Mouse (Mus musculus): ENCODE results near the gene Caskin2. TPM values are rescaled to one million over a fixed set of nuclear protein-coding genes. Genes with fewer than 3 reads are reported as not detected.

Caskin2 gene
- polyA plus RNA-seq (2014; fragmentation: Illumina TruSeq; extraction: RNeasy Lipid Tissue Mini Kit (QIAGEN cat#74804); ENCODE audit: insufficient read depth, low read depth, low replicate concordance) = 27.9 TPM

DNA sequence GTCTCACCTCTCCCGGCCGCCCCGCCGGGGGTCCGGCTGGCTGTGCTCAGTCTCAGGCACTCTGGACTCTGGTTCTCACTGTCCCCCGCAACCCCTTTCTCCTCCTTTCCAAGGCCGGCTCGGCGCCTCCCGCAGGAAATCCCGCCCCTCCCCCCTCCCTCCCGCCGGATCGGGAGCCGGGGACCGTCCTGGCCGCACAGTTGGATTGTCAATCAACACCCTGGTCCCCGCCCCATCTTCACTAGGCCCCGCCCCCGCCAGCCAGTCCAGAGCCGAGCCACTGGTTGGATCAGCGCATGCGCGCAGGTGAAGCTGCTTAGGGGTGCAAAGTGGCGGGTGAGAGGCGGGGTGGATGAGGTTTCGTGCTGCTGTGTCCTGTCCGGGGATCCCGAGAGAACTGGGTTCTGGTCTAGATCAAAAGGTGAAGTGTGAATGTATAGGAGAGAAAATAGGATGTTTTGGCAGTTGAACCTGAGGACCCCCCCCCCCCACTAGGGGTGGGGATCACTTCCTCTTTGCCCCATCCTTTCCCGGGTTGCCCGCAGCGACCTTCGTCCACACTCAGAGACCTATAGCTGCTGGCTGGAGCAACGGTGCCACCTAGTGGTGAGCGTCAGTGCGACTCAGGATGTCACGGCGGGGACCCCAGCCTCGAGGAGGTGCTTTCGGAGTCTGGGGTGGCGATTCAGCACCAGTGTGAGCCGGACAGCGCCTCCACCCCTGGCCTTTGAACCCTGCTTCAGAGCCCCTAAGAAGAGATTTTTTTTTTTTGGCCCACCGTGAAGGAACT, at the start of gene Caskin2:
Gene Caskin2 (minus strand): TSS at position 133 of the 790 bp plus-strand sequence.

DNA sequence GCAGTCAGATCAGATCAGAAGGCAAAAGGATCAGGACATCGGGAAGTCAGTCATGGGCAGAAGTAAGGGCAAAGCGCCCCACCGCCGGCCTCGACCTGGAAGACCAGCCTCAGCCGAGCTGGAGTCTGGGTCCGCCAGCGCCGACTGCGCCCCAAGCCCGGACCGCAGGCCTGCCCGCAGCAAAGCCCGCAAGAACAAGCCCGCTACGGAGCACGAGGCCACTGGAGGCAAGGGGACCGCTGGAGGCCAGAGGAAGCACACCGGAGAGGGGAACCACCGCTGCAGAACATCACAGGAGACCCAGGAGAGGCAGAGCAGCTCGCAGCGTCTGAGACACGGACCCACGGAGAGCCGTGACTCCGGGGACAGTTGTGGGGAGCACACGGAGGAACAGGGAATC, 44.9 kb upstream of the Caskin2 start, which contains the start of gene Myo15b:
Gene Myo15b (plus strand): TSS at position 53 of the 400 bp plus-strand sequence.

DNA sequence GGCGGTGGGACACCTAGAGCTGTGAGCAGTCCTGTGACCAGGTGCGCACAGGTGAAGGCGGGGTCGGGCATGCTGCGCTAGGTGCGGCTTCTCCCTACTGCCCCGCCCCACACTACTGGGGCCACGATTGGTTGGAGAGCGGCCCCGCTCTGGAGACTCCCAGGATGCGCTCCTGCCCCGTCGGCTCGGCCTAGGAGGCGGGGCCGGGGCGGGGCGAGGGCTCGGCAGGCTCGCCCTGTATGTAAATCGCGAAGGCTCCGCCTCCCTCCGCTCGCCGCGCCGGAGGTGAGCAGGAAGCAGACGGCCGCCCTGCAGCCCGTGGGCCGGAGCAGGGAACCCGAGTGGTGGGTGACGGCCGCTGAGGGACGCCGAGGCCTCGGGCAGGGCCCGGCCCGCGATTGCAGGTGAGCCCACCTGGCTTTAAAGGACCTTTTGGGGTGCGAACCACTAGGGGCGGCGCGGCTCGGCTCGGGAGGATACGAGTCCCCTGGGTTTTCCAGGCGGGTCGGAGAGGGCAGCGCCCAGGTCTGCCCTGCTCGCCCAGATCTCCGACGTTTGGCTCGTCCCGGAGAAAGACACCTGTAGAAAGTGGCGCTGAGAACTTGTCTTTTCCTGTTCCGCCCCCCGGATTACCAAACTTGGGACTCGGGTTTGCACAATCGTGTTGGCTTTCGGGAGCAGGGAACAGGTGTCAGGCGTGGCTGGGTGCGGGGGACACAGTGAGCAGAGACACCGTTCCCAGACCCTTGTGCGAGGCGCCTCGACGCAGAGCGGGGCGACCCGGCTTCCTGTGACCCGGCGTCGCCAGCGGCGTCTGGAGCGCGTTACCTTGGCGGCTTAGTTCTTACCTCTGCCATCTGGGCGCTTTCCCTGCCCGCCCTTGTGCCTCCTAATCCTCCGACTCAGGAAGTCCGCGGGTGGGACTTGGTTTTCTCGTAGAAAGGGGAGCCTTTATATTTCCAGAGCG, 10.6 kb upstream of the Caskin2 start, which contains the start of gene Llgl2:
Gene Llgl2 (plus strand): TSS at position 276 of the 967 bp plus-strand sequence.

DNA sequence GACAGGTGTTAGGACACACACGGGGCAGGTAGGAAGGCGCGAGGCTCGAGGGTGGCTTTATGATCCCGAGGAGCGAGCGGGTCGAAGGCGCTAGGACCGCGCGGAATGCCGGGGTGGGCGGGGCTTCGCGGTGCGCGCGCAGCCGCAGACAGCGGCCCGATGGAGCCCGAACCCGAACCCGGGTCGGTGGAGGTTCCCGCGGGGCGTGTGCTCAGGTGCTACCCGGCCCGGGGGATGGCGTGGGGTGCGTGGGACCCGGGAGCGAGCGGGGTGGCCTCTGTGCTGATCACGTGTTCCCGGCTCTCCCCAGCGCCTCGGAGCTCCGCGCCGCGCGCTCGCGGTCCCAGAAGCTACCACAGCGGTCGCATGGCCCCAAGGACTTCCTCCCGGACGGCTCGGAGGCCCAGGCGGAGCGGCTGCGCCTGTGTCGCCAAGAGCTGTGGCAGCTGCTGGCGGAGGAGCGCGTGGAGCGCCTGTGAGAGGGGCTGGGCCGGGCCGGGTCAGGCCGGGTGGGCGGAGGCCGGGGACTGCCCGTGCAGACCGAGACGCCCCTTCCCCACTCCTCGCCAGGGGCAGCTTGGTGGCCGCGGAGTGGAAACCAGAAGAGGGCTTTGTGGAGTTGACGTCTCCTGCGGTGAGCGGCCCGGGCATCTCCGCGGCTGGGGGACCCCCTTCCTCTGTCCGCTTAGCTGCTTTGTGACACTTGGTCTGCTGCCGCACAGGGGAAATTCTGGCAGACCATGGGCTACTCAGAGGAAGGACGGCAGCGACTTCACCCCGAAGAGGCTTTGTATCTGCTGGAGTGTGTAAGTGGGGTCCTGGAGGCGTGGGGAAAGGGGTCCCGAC, 1.4 kb upstream of the Caskin2 start, which contains the start of gene Tsen54:
Gene Tsen54 (plus strand): TSS at position 120 of the 846 bp plus-strand sequence.

DNA sequence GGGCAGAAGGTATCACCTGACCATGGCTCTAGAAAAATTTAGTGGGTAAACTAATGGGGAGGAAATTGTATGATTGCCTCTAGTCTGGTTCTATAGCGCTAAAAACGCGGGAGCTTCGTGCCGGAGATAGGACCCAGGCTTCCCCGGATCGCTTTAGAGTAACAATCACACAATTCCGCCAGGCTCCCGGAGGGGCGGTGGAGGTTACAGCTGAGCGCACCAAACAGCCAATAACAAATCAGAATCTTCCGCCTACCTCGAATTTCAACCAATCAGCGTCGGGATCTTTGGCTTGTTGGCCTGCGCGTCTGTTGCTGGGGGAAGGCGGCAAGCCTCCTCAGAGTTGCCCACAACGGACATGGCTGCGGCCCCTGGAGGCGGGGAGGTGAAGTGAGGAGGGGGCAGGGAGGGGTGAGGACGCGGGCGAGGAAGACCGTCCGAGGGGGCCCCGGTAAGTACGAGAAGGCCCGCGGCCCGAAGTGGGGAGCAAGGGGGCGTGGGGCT, 48.3 kb downstream of the Caskin2 start, which contains the start of gene Tmem94:
Gene Tmem94 (plus strand): TSS at position 331 of the 504 bp plus-strand sequence.

Other genes with a start within 250 kb of the Caskin2 start
- 43.6 TPM for gene Nup85, start 249.2 kb downstream of the Caskin2 start, polyA plus RNA-seq (2014; fragmentation: Illumina TruSeq; extraction: RNeasy Lipid Tissue Mini Kit (QIAGEN cat#74804); ENCODE audit: insufficient read depth, low read depth, low replicate concordance)
- gene Mrps7, start 209.7 kb downstream of the Caskin2 start, polyA plus RNA-seq (2014; fragmentation: Illumina TruSeq; extraction: RNeasy Lipid Tissue Mini Kit (QIAGEN cat#74804); ENCODE audit: insufficient read depth, low read depth, low replicate concordance) = 38.3 TPM
- gene Gga3, start 209.6 kb downstream of the Caskin2 start, polyA plus RNA-seq (2014; fragmentation: Illumina TruSeq; extraction: RNeasy Lipid Tissue Mini Kit (QIAGEN cat#74804); ENCODE audit: insufficient read depth, low read depth, low replicate concordance) = 8.4 TPM
- gene Mif4gd, start 200.7 kb downstream of the Caskin2 start, polyA plus RNA-seq (2014; fragmentation: Illumina TruSeq; extraction: RNeasy Lipid Tissue Mini Kit (QIAGEN cat#74804); ENCODE audit: insufficient read depth, low read depth, low replicate concordance) = 52.6 TPM
- 19.5 TPM for gene Slc25a19, start 185.3 kb downstream of the Caskin2 start, polyA plus RNA-seq (2014; fragmentation: Illumina TruSeq; extraction: RNeasy Lipid Tissue Mini Kit (QIAGEN cat#74804); ENCODE audit: insufficient read depth, low read depth, low replicate concordance)
- gene Grb2, start 105.0 kb downstream of the Caskin2 start, polyA plus RNA-seq (2014; fragmentation: Illumina TruSeq; extraction: RNeasy Lipid Tissue Mini Kit (QIAGEN cat#74804); ENCODE audit: insufficient read depth, low read depth, low replicate concordance) = 44.3 TPM
- gene Tmem94, start 48.2 kb downstream of the Caskin2 start, polyA plus RNA-seq (2014; fragmentation: Illumina TruSeq; extraction: RNeasy Lipid Tissue Mini Kit (QIAGEN cat#74804); ENCODE audit: insufficient read depth, low read depth, low replicate concordance) = 11.1 TPM
- gene Tsen54, start 1.1 kb upstream of the Caskin2 start, polyA plus RNA-seq (2014; fragmentation: Illumina TruSeq; extraction: RNeasy Lipid Tissue Mini Kit (QIAGEN cat#74804); ENCODE audit: insufficient read depth, low read depth, low replicate concordance) = 12.5 TPM
- gene Llgl2, start 10.4 kb upstream of the Caskin2 start, polyA plus RNA-seq (2014; fragmentation: Illumina TruSeq; extraction: RNeasy Lipid Tissue Mini Kit (QIAGEN cat#74804); ENCODE audit: insufficient read depth, low read depth, low replicate concordance) = 39.5 TPM
- 1.1 TPM for gene Myo15b, start 44.8 kb upstream of the Caskin2 start, polyA plus RNA-seq (2014; fragmentation: Illumina TruSeq; extraction: RNeasy Lipid Tissue Mini Kit (QIAGEN cat#74804); ENCODE audit: insufficient read depth, low read depth, low replicate concordance)
- 24.6 TPM for gene Smim5, start 86.3 kb upstream of the Caskin2 start, polyA plus RNA-seq (2014; fragmentation: Illumina TruSeq; extraction: RNeasy Lipid Tissue Mini Kit (QIAGEN cat#74804); ENCODE audit: insufficient read depth, low read depth, low replicate concordance)
- 56.4 TPM for gene Smim6, start 98.4 kb upstream of the Caskin2 start, polyA plus RNA-seq (2014; fragmentation: Illumina TruSeq; extraction: RNeasy Lipid Tissue Mini Kit (QIAGEN cat#74804); ENCODE audit: insufficient read depth, low read depth, low replicate concordance)
- 14.9 TPM for gene Sap30bp, start 119.6 kb upstream of the Caskin2 start, polyA plus RNA-seq (2014; fragmentation: Illumina TruSeq; extraction: RNeasy Lipid Tissue Mini Kit (QIAGEN cat#74804); ENCODE audit: insufficient read depth, low read depth, low replicate concordance)
- 8.3 TPM for gene Recql5, start 119.8 kb upstream of the Caskin2 start, polyA plus RNA-seq (2014; fragmentation: Illumina TruSeq; extraction: RNeasy Lipid Tissue Mini Kit (QIAGEN cat#74804); ENCODE audit: insufficient read depth, low read depth, low replicate concordance)
- 2.0 TPM for gene Itgb4, start 161.1 kb upstream of the Caskin2 start, polyA plus RNA-seq (2014; fragmentation: Illumina TruSeq; extraction: RNeasy Lipid Tissue Mini Kit (QIAGEN cat#74804); ENCODE audit: insufficient read depth, low read depth, low replicate concordance)
- 37.1 TPM for gene Galk1, start 199.1 kb upstream of the Caskin2 start, polyA plus RNA-seq (2014; fragmentation: Illumina TruSeq; extraction: RNeasy Lipid Tissue Mini Kit (QIAGEN cat#74804); ENCODE audit: insufficient read depth, low read depth, low replicate concordance)
- 439 TPM for gene H3f3b, start 214.3 kb upstream of the Caskin2 start, polyA plus RNA-seq (2014; fragmentation: Illumina TruSeq; extraction: RNeasy Lipid Tissue Mini Kit (QIAGEN cat#74804); ENCODE audit: insufficient read depth, low read depth, low replicate concordance)
- gene Unk, start 216.7 kb upstream of the Caskin2 start, polyA plus RNA-seq (2014; fragmentation: Illumina TruSeq; extraction: RNeasy Lipid Tissue Mini Kit (QIAGEN cat#74804); ENCODE audit: insufficient read depth, low read depth, low replicate concordance) = 10.2 TPM

Measured in lung, adult 10 weeks (tissue).